Mouse (Mus musculus) embryo, embryonic 11 days (tissue): ENCODE data around the gene Ang2.

Experiments
- DNase-seq: peaks from one replicate; pipeline ENCODE4 v3.0.0-alpha.2; 2015

The Ang2 gene

GRCm38 (mm10) chr14:51150206-51150831 lies 48.6 kb downstream of the Ang2 start:
- DNase-seq, result no peak

- DNase-seq, result no peak
Observed at GRCm38 (mm10) chr14:51149164-51149563, 49.8 kb downstream of the Ang2 start.

GRCm38 (mm10) chr14:51148006-51148405 lies 50.9 kb downstream of the Ang2 start:
- no peak for DNase-seq

GRCm38 (mm10) chr14:51146685-51147084 lies 52.3 kb downstream of the Ang2 start, which contains the start of gene Rnase1:
Gene Rnase1 (minus strand): TSS chr14:51146785.
- DNase-seq, result no peak

GRCm38 (mm10) chr14:51145521-51145920 lies 53.4 kb downstream of the Ang2 start:
- no peak for DNase-seq
